Mouse (Mus musculus) CD4-positive, CD25-positive, alpha-beta regulatory T cell, adult 2 months (primary cell): ENCODE results near the gene Ciz1.

ENCODE experiments used
- DNase-seq: peaks from one replicate; pipeline ENCODE4 v3.0.0-alpha.2; 2012; ENCODE audit warnings: low read depth, low spot score

Gene Ciz1

GRCm38 (mm10) chr2:32352151-32353006 lies at the start of gene Ciz1:
TSS of gene Ciz1 (plus strand) at chr2:32352327.
- peak; percentile 67 for DNase-seq

- peak; percentile 28 for DNase-seq
These were observed 49.2 kb upstream of the Ciz1 start for GRCm38 (mm10) chr2:32302952-32303351.

- peak; percentile 67 for DNase-seq
These were observed 47.8 kb upstream of the Ciz1 start for GRCm38 (mm10) chr2:32304145-32304832.

GRCm38 (mm10) chr2:32305668-32306067 lies 46.5 kb upstream of the Ciz1 start:
- DNase-seq = no peak

GRCm38 (mm10) chr2:32306176-32306575 lies 46.0 kb upstream of the Ciz1 start:
- DNase-seq = no peak

GRCm38 (mm10) chr2:32307247-32307798 lies 44.8 kb upstream of the Ciz1 start:
- DNase-seq = no peak

GRCm38 (mm10) chr2:32307941-32308760 lies 44.0 kb upstream of the Ciz1 start:
- DNase-seq = peak; percentile 77

GRCm38 (mm10) chr2:32308870-32309568 lies 43.1 kb upstream of the Ciz1 start:
- no peak for DNase-seq

GRCm38 (mm10) chr2:32310096-32310845 lies 41.9 kb upstream of the Ciz1 start:
- no peak for DNase-seq

- peak; percentile 17 for DNase-seq
These were observed 40.4 kb upstream of the Ciz1 start for GRCm38 (mm10) chr2:32311443-32312317.

- DNase-seq = peak; percentile 88
These were observed 39.7 kb upstream of the Ciz1 start for GRCm38 (mm10) chr2:32312318-32312964.

GRCm38 (mm10) chr2:32314831-32315230 lies 37.3 kb upstream of the Ciz1 start:
- DNase-seq = no peak

- no peak for DNase-seq
These were observed 36.4 kb upstream of the Ciz1 start for GRCm38 (mm10) chr2:32315751-32316150.

GRCm38 (mm10) chr2:32316887-32317656 lies 35.1 kb upstream of the Ciz1 start:
- no peak for DNase-seq

GRCm38 (mm10) chr2:32317791-32318417 lies 34.2 kb upstream of the Ciz1 start:
- no peak for DNase-seq

- DNase-seq = no peak
These were observed 33.2 kb upstream of the Ciz1 start for GRCm38 (mm10) chr2:32318709-32319585.
